Mouse (Mus musculus): ENCODE measurements around the gene Strada. TPM values are rescaled to one million over a fixed set of nuclear protein-coding genes. Genes with fewer than 3 reads are reported as not detected.
"Not testable (repeated sequence)": the region's sequence is repeated elsewhere in the genome, so short reads cannot be mapped to it uniquely, and the experiment has no call there.

Gene Strada
- polyA plus RNA-seq (2015; fragmentation: Nextera tagmentation; extraction: Ambion mirVana), result 28.4 and 29.3 TPM in 2 replicates

DNA sequence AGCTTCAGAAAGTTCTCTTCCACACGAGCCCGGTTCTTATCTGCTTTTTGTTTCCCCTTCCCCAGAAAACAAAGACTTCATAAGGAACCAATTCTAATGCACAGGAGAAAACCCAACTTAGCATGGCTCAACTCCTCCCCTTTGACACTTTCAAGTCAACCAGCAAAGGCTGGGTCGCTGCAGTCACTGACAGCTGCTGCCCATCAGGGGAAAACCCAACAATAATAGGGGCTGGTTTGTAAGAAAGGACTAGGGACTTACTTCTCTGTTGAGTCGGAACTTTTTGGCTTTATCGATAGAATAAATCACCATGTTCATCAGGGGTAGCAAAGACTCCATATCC, at the start of gene Strada:
Strada (minus strand) TSS at position 46 of the 343 bp plus-strand sequence.
- Histone ChIP-seq H3K4me3 (replicated peaks) (no peak within 1 kb of the TSS), H3K4me1 (no peaks in the 10 kb centered on the region), H3K27ac (replicated peaks) (no peak within 1 kb of the TSS), H3K36me3 (peaks cover 88% of the 10 kb centered on the region), H3K4me2 (replicated peaks) (no peak within 1 kb of the TSS), H3K27me3 (no peaks in the 10 kb centered on the region), H3K9ac (no peak within 1 kb of the TSS), H3K9me3 (replicated peaks) (no peaks in the 10 kb centered on the region)
- no peak for ATAC-seq (ENCODE audit: insufficient number of reproducible peaks, low FRiP score, low TSS enrichment, low read depth)
- 82% methylated on average over 5 of the region's 5 CpGs for WGBS

DNA sequence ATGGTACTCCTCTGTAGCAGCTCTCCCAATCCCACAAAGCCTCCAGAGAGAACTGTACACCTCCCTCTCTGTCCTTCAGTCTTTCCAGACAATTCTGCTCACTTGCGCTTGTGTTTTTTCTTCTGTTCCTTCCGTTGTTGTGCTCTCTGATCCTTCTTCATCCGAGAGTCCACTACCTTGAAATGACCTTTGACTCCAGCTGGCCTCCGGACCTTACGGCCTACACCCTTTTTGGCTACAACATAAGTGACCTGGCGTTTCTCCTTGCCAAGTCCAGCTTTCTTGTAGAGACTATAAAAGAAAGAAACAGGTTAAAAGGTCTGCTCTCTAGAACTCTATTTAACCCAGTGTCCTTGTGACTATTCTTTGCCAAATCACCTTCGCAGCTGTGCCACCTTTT, 47.4 kb upstream of the Strada start:
- H3K4me2 ChIP-seq (replicated peaks), result no peak overlapping the region
- H3K36me3 ChIP-seq, result peaks cover 97% of the 10 kb centered on the region
- H3K9me3 ChIP-seq (replicated peaks), result no peaks in the 10 kb centered on the region
- H3K27ac ChIP-seq (replicated peaks), result no peak overlapping the region
- no peak overlapping the region for H3K9ac ChIP-seq
- H3K27me3 ChIP-seq, result no peaks in the 10 kb centered on the region
- no peaks in the 10 kb centered on the region for H3K4me1 ChIP-seq
- H3K4me3 ChIP-seq (replicated peaks), result no peak overlapping the region
- ATAC-seq (ENCODE audit: insufficient number of reproducible peaks, low FRiP score, low TSS enrichment, low read depth), result no peak
- 86% methylated on average over 7 of the region's 7 CpGs for WGBS

DNA sequence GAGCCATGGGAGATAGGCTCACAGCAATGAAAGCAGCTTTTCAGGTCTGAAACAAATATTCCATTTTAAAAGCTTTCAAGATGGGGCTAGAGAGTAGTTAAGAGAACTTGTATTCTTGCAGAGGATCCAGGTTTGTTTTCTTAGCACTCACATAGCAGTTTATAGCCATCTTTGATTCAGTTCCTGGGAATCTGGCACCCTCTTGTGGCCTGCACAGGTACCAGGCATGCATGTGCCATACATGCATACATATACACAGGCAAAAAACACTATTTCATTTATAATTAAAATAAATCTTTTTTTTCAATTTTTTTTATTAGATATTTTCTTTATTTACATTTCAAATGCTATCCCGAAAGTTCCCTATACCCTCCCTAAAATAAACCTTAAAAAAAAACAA, 44.9 kb upstream of the Strada start:
- Histone ChIP-seq H3K9me3 (replicated peaks) (no peaks in the 10 kb centered on the region), H3K4me2 (replicated peaks) (no peak overlapping the region), H3K36me3 (peaks cover 98% of the 10 kb centered on the region), H3K27ac (replicated peaks) (no peak overlapping the region), H3K4me1 (no peaks in the 10 kb centered on the region), H3K4me3 (replicated peaks) (no peak overlapping the region), H3K27me3 (no peaks in the 10 kb centered on the region), H3K9ac (no peak overlapping the region)
- 98% methylated on average over 1 of the region's 1 CpGs for WGBS
- no peak for ATAC-seq (ENCODE audit: insufficient number of reproducible peaks, low FRiP score, low TSS enrichment, low read depth)

DNA sequence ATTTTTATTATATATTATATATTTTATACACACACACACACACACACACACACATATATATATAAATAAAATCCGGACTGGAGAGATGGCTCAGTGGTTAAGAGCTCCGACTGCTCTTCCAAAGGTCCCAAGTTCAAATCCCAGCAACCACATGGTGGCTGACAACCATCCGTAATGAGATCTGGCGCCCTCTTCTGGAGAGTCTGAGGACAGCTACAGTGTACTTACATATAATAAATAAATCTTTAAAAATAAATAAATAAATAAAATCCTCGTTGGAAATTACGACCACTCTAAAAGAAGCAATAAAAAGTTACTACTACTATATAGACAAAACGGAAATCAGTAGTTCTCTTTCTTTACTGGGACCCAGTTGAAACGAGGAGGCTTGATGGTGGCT, 32.0 kb upstream of the Strada start:
- not testable (repeated sequence) for H3K4me1 ChIP-seq; H3K9ac ChIP-seq; H3K27ac ChIP-seq (replicated peaks); H3K4me2 ChIP-seq (replicated peaks); H3K27me3 ChIP-seq; ATAC-seq (ENCODE audit: insufficient number of reproducible peaks, low FRiP score, low TSS enrichment, low read depth); H3K9me3 ChIP-seq (replicated peaks); H3K4me3 ChIP-seq (replicated peaks)
- peaks cover 71% of the 10 kb centered on the region for H3K36me3 ChIP-seq
- 83% methylated on average over 8 of the region's 8 CpGs for WGBS

DNA sequence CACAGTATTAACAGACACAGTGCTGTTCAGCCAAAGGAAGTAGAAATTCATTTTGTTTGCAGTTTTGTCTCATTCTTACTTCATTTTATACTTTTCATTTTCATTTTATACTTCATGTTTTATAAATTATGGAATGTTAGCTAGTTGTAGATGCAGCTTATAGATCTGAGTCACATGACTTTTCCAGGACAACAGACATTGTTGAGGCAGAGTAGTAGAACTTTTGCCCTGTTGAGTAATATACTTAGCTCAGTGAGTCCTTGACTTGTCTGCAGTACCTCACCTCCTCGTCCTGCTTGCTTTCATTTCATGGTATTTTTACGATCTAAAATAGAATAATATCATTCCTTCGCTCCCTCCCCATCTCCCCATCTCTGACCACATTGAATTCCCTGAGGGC, 18.6 kb upstream of the Strada start:
- ATAC-seq (ENCODE audit: insufficient number of reproducible peaks, low FRiP score, low TSS enrichment, low read depth), result no peak
- Histone ChIP-seq H3K4me1 (peaks cover 14% of the 10 kb centered on the region), H3K27ac (replicated peaks) (no peak overlapping the region), H3K27me3 (no peaks in the 10 kb centered on the region), H3K9ac (no peak overlapping the region), H3K4me3 (replicated peaks) (no peak overlapping the region), H3K36me3 (peaks cover 16% of the 10 kb centered on the region), H3K9me3 (replicated peaks) (no peaks in the 10 kb centered on the region), H3K4me2 (replicated peaks) (no peak overlapping the region)
- WGBS, result 79% methylated on average over 3 of the region's 3 CpGs

DNA sequence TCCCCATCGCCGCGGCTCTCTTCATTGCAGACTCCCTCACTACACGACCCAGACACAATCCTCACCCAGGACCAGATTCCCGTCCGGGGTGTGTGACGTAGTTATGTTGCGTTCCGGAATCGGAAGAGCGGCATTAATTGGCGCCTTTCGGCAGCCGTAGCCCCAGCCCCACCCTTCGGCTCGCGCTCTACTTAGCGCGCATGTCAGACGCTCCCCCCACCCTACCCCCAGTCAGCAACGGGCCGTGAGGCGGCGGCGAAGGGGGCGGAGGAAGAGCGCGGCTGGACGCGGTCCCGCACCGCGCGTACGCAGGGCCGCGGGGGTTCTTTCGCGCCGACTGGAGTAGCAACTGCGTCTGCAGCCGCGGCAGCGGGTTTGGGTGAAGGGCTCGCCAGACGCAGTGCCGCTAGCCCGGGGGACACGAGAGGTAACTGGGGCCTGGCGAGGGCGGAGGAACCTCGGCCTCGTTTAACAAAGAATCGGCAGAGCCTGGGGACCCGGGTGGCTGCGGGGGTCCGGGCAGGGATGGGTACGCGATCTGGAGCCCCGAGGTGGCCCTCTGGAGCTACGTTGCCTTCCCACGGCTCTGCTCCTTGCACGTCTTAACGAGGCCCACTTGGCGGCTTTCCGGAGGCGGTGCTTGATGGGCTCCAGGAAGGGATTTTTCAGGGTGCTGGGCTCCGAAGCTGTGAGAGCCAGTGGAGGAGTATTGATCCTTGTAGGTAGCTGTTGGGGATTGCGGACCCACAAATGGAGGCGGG, 14.9 kb upstream of the Strada start, which contains the start of gene Ddx42:
Ddx42 (plus strand) TSS at position 197 of the 761 bp plus-strand sequence.
- H3K4me2 ChIP-seq (replicated peaks), result peak within 1 kb of the TSS; percentile 55
- H3K27me3 ChIP-seq, result no peaks in the 10 kb centered on the region
- H3K36me3 ChIP-seq, result peaks cover 10% of the 10 kb centered on the region; the same call in 1 of the 2 replicates
- H3K9ac ChIP-seq, result peak within 1 kb of the TSS; percentile 93
- peak within 1 kb of the TSS; percentile 97 for H3K4me3 ChIP-seq (replicated peaks)
- peak; percentile 95 for ATAC-seq (ENCODE audit: insufficient number of reproducible peaks, low FRiP score, low TSS enrichment, low read depth)
- peak within 1 kb of the TSS; percentile 97 for H3K27ac ChIP-seq (replicated peaks)
- H3K4me1 ChIP-seq, result peaks cover 26% of the 10 kb centered on the region
- under 1% methylated on average over 70 of the region's 70 CpGs for WGBS
- H3K9me3 ChIP-seq (replicated peaks), result no peaks in the 10 kb centered on the region

DNA sequence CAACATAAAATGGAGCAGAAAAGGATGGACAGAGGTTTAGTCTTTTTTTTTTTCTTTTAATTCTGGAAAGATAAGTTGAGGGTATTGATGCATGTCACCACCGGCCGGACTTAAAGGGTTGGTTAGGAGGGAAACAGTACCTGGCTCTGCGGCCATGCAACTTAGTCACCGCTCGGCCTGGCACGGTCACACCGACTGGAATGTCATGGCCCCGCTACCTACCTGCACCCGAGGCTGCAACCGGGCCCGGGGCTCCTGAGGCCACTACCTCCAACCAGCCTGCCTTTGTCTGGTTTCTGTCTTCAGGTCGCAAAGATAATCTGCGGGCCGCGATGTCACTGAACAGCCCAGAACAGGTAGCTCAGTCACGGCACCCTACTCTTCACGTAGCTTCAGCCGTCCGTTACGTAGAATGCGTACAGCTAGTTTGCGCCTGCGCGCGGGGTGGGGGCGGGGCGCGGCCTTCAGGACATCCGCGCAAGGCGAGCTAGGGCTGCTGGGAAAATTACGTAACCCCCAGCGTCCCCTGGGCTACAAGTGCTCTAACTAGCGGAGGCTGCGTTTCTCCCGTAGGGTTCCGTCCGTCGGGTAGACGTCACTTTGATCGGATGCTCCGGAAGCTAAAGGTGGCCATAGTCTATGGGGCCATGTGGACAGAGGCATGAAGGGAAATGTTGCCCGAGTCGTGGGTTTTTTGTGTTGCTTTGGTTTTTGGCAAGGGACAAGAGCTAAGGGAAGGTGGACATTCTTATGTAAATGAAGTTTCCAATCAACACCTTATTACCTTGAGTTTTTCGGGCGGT, 14.2 kb upstream of the Strada start, which contains the start of gene Ccdc47:
Ccdc47 (minus strand) TSS at position 418 of the 803 bp plus-strand sequence.
- WGBS, result under 1% methylated on average over 46 of the region's 46 CpGs
- Histone ChIP-seq H3K4me3 (replicated peaks) (peak within 1 kb of the TSS; percentile 97), H3K27me3 (no peaks in the 10 kb centered on the region), H3K4me2 (replicated peaks) (peak within 1 kb of the TSS; percentile 55), H3K27ac (replicated peaks) (peak within 1 kb of the TSS; percentile 97), H3K36me3 (peaks cover 18% of the 10 kb centered on the region), H3K9me3 (replicated peaks) (no peaks in the 10 kb centered on the region), H3K4me1 (peaks cover 26% of the 10 kb centered on the region), H3K9ac (peak within 1 kb of the TSS; percentile 93)
- ATAC-seq (ENCODE audit: insufficient number of reproducible peaks, low FRiP score, low TSS enrichment, low read depth), result peak; percentile 97

DNA sequence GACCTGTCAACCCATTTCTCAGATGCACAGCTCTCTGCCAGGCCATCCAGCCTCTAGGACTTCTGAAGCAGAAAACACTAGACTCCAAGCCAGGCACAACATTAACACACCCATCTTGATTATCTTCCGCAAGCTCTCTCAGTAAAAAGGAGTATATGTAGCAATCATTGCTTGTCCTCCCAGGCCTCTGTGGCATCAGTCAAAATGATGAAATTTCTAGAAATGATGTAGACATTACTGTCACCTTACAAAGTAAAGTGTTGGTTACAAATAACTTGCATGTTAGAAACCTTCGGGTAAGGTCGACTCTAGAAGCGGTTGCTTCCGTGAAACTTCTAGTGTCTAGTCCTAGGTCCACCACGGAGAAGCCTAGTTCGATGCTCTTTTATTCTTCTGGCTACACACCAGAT, 13.5 kb upstream of the Strada start:
- Histone ChIP-seq H3K4me2 (replicated peaks) (peak overlapping the region; percentile 50), H3K9me3 (replicated peaks) (no peaks in the 10 kb centered on the region), H3K9ac (peak overlapping the region; percentile 74), H3K27ac (replicated peaks) (0 out of 2 replicates have a peak overlapping the region, but pooled peaks have one; percentile 97), H3K4me3 (replicated peaks) (peak overlapping the region; percentile 97), H3K27me3 (no peaks in the 10 kb centered on the region), H3K4me1 (peaks cover 26% of the 10 kb centered on the region), H3K36me3 (peaks cover 23% of the 10 kb centered on the region)
- 23% methylated on average over 7 of the region's 7 CpGs for WGBS
- no peak for ATAC-seq (ENCODE audit: insufficient number of reproducible peaks, low FRiP score, low TSS enrichment, low read depth)

DNA sequence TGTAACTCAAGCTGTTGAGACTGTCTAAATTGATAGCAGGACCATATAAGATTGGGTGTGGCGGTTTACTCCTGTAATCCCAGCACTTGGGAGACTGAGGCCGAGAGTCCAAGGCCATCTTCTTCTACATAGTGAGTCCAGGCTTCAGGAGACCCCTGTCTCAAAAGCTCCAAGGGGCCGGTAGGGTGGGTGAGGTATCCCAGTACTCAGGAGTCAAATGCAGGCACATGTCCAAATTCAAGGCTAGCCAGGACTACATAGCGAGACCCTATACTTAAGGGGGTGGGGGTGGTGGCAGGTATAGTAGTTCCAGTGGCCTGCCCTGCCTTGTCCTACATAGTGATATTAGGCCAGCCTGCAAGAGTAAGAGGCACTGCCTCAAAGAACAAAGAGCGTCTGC, 12.9 kb upstream of the Strada start:
- no peak overlapping the region for H3K27ac ChIP-seq (replicated peaks)
- H3K4me3 ChIP-seq (replicated peaks), result peak overlapping the region; percentile 97
- H3K36me3 ChIP-seq, result peaks cover 29% of the 10 kb centered on the region
- H3K4me2 ChIP-seq (replicated peaks), result peak overlapping the region; percentile 50
- no peak for ATAC-seq (ENCODE audit: insufficient number of reproducible peaks, low FRiP score, low TSS enrichment, low read depth)
- H3K9ac ChIP-seq, result no peak overlapping the region
- no peaks in the 10 kb centered on the region for H3K27me3 ChIP-seq
- no peaks in the 10 kb centered on the region for H3K9me3 ChIP-seq (replicated peaks)
- WGBS, result 90% methylated on average over 5 of the region's 5 CpGs
- peaks cover 26% of the 10 kb centered on the region for H3K4me1 ChIP-seq

DNA sequence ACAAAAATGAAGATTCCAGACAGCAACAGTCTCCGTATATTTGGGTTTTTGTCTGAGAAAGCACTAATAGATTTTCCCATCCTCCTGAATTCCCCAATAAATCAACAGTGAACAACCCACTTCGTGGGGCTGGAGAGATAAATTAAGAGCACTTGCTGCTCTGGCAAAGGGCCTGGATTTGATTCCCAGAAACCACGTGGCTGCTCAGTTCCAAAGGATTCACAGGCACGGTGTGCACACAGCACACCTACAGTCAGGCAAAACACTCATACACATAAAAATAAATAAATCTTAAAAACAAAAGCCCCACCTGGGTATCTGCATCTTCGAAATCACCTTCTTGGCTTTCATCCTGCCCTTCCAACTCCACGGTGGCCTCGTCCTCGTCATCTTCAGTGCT, 10.8 kb upstream of the Strada start:
- Histone ChIP-seq H3K9ac (no peak overlapping the region), H3K27ac (replicated peaks) (no peak overlapping the region), H3K27me3 (no peaks in the 10 kb centered on the region), H3K4me2 (replicated peaks) (no peak overlapping the region), H3K9me3 (replicated peaks) (no peaks in the 10 kb centered on the region), H3K4me3 (replicated peaks) (no peak overlapping the region), H3K36me3 (peaks cover 49% of the 10 kb centered on the region), H3K4me1 (peaks cover 14% of the 10 kb centered on the region)
- no peak for ATAC-seq (ENCODE audit: insufficient number of reproducible peaks, low FRiP score, low TSS enrichment, low read depth)
- WGBS, result 82% methylated on average over 8 of the region's 8 CpGs

DNA sequence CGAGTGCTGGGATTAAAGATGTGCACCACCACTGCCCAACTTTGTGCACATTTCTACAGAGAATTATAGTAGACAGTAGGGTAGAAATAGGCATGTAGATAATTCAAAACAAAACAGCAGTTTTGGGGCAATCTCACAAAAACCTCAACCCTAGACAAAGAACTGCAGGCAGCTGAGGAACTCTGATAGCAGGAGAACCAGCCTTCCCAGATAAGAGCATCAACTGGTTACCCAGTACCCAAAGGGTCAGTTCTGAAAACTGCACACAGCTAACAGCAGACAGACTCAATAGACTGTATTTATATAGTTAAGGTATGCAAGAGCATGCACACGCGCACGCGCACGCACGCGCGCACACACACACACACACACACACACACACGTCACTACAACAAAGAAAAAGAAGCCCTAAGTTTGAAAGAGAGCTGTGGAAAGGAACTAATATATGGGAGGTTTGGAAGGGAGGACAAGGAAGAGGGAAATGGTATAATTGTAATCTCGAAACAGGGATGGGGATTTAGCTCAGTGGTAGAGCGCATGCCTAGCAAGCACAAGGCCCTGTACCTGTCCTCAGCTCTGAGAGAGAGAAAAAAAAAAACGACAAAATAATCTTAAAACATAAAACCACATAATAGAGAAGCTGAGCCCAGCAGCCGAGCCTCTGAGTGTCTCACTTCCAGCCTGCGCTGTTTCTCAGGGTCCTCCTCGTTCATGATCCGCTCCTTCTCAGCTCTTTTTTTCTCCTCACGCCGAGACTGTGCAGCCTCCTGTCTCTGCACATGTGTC, 438 bp downstream of the Strada start:
- no peak overlapping the region for H3K4me3 ChIP-seq (replicated peaks)
- no peaks in the 10 kb centered on the region for H3K4me1 ChIP-seq
- H3K9ac ChIP-seq, result no peak overlapping the region
- no peaks in the 10 kb centered on the region for H3K9me3 ChIP-seq (replicated peaks)
- H3K27ac ChIP-seq (replicated peaks), result no peak overlapping the region
- 92% methylated on average over 19 of the region's 19 CpGs for WGBS
- H3K4me2 ChIP-seq (replicated peaks), result no peak overlapping the region
- no peaks in the 10 kb centered on the region for H3K27me3 ChIP-seq
- ATAC-seq (ENCODE audit: insufficient number of reproducible peaks, low FRiP score, low TSS enrichment, low read depth), result no peak
- peaks cover 85% of the 10 kb centered on the region for H3K36me3 ChIP-seq
